Mouse (Mus musculus): ENCODE measurements at regions not wholly inside any gene's neighbourhood (a gene's known extent, or its start where the extent isn't known, plus 50 kb on each side); places are given as distances from the start of the nearest gene placed in this dataset.

- TF ChIP-seq CTCF (IDR thresholded peaks at IDR 0.05; ENCODE audit: low read depth) (no peak), EP300 (IDR thresholded peaks at IDR 0.05; ENCODE audit: low read depth) (no peak)
These were observed 382.3 kb downstream of the 1190002N15Rik start for GRCm38 (mm10) chr9:94155581-94155980.
